Mouse (Mus musculus): ENCODE data around the gene Ncoa7. TPM values are rescaled to one million over a fixed set of nuclear protein-coding genes. Genes with fewer than 3 reads are reported as not detected.
"Not testable (repeated sequence)": the region's sequence is repeated elsewhere in the genome, so short reads cannot be mapped to it uniquely, and the experiment has no call there.

Gene Ncoa7
- polyA plus RNA-seq, 1 experiment from 2014 or later = 14.6 TPM

DNA sequence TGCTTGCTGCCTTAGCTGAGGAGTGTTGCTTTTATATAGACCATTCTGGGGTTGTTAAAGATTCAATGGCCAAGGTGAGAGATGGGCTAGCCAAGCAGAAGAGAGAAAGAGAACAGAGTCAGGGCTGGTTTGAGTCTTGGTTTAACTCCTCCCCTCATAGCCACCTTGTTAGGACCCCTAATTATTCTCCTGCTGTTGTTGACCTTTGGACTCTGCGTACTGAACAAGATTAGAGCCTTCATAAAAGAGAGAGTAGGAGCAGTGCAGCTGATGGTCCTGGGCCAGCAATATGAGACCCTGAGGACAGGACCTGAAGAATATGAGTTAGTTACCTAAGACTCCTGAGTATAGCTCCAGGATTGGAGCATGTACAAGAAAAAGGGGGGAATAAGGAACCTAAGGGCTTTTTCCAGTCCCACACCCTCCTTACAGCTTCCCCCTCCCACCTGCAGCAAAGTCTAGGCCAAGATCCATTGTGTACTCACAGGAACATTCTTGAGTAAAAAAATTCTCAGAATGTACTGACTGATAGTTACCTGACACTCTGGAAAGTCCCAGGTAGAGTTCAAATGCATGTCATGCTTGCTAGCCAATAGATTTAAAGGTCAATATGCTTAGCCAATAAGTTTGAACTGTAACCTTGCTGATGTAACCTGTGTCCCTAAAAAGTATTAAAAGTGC is 166.5 kb downstream of the Ncoa7 start:
- H3K27ac ChIP-seq; H3K9ac ChIP-seq; H3K4me3 ChIP-seq; H3K9me3 ChIP-seq; H3K27me3 ChIP-seq; H3K4me2 ChIP-seq (replicated peaks); H3K36me3 ChIP-seq; ATAC-seq (ENCODE audit: insufficient number of reproducible peaks, insufficient read depth, low FRiP score, low TSS enrichment); H3K4me1 ChIP-seq: not testable (repeated sequence)
- 65% methylated on average over 1 of the region's 1 CpGs for WGBS

DNA sequence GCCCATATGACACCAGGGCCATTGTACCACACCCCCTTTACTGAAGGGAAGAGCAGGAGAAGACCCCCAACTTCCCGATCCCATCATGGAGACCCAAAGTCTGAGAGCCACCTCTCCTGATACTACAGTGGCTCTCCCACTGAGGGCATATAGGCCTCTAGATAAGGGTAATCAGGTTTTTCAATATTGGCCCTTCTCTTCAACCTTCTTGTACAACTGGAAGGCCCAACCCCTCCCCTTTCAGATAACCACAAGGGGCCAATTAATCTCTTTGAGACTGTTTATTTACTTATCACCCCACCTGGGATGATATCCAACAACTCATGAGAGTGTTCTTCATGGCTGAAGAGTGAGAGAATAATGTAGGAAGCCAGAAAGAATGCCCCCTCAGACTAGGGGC is 170.4 kb downstream of the Ncoa7 start:
- H3K4me3 ChIP-seq = no peak overlapping the region
- H3K36me3 ChIP-seq = no peaks in the 10 kb centered on the region
- H3K27ac ChIP-seq = no peak overlapping the region
- H3K4me1 ChIP-seq = no peaks in the 10 kb centered on the region
- no peak for ATAC-seq (ENCODE audit: insufficient number of reproducible peaks, insufficient read depth, low FRiP score, low TSS enrichment)
- H3K9me3 ChIP-seq = no peaks in the 10 kb centered on the region
- no peak overlapping the region for H3K9ac ChIP-seq
- 96% methylated on average over 1 of the region's 1 CpGs for WGBS
- H3K4me2 ChIP-seq (replicated peaks) = no peak overlapping the region
- no peaks in the 10 kb centered on the region for H3K27me3 ChIP-seq

DNA sequence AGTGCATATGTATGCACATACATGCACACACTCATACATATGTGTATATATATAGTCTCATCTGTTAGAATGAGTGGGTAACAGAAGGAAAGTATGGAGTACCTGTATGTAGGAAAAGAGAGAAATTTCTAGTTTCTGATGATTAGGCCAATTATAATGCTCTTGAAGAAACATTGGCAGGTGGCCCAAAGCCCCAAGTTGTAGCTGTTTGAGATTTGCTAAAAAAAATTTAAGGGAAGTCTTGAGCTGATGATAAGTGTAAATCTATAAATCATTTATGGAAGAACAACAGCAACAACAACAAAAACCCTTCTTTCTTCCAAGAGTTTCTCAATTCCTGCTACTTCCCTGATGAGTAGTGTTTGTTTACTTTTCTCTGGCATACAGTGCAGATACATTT is 173.1 kb downstream of the Ncoa7 start:
- no peaks in the 10 kb centered on the region for H3K4me1 ChIP-seq
- H3K9me3 ChIP-seq = no peaks in the 10 kb centered on the region
- no peak overlapping the region for H3K4me3 ChIP-seq
- no peaks in the 10 kb centered on the region for H3K27me3 ChIP-seq
- no peak for ATAC-seq (ENCODE audit: insufficient number of reproducible peaks, insufficient read depth, low FRiP score, low TSS enrichment)
- H3K4me2 ChIP-seq (replicated peaks) = no peak overlapping the region
- no peak overlapping the region for H3K27ac ChIP-seq
- H3K36me3 ChIP-seq = no peaks in the 10 kb centered on the region
- no peak overlapping the region for H3K9ac ChIP-seq

DNA sequence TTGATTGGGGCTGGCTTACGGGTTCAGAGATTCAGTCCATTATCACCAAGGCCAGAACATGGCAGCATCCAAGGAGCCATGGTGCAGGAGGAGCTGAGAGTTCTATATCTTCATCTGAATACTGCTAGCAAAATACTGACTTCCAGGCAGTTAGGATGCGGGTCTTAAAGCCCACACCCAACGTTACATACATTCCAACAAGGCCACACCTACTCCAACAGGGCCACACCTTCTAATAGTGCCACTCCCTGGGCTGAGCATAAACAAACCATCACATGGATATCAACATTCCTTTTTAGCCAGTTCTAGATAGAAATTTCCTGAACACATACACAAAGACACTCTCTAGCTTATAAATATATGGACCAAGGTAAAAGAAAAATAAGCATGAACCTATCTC is 173.6 kb downstream of the Ncoa7 start, which contains the start of gene Hint3:
Gene Hint3 (minus strand): TSS at position 120 of the 400 bp plus-strand sequence.
- Histone ChIP-seq H3K27ac (no peak within 1 kb of the TSS), H3K4me1 (no peaks in the 10 kb centered on the region), H3K9ac (no peak within 1 kb of the TSS), H3K4me2 (replicated peaks) (no peak within 1 kb of the TSS), H3K27me3 (no peaks in the 10 kb centered on the region), H3K36me3 (no peaks in the 10 kb centered on the region), H3K4me3 (no peak within 1 kb of the TSS), H3K9me3 (no peaks in the 10 kb centered on the region)
- 83% methylated on average over 3 of the region's 3 CpGs for WGBS
- no peak for ATAC-seq (ENCODE audit: insufficient number of reproducible peaks, insufficient read depth, low FRiP score, low TSS enrichment)

DNA sequence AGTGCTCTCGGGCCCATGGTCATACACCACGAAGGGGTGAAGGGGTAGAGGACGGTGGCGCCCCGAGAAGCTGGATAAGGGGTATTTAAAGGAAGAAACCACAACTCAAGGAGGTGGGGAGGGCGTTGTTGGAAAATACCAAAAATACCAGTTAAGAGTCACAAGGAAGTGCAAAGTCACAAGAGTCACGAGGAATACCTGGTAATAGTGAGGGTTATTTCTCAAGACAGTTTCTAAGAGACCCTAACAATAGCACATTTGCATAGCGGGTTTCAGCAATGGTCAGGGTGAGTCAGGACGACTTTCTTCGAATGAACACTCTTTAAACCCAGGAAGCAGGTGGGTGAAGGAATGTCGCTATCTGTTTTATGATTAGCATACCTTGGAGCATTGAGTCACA is 174.7 kb downstream of the Ncoa7 start:
- 88% methylated on average over 11 of the region's 11 CpGs for whole genome bisulfite sequencing

DNA sequence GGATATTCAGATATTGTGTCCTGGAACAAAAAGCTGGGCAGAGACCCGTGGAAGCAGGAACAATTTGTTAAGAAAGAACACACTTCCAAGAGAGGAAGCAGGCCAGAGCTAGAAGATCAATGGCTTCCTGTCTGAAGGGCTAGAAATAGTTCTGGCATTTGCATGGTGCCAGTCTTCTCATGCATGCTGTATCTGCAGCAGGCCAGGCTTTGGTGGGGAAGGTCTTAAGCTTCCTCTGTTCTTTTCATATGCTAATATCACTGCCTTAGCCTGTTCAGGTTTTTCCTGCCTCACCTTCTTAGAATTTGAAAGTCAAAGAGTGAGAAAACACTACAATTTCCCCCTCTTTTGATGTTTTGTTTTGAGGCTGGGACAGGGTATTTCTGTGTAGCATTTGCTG is 175.6 kb downstream of the Ncoa7 start:
- Histone ChIP-seq H3K9me3 (no peaks in the 10 kb centered on the region), H3K9ac (no peak overlapping the region), H3K4me2 (replicated peaks) (no peak overlapping the region), H3K4me3 (no peak overlapping the region), H3K4me1 (no peaks in the 10 kb centered on the region), H3K27ac (no peak overlapping the region), H3K36me3 (no peaks in the 10 kb centered on the region), H3K27me3 (no peaks in the 10 kb centered on the region)
- 36% methylated on average over 1 of the region's 1 CpGs for WGBS
- no peak for ATAC-seq (ENCODE audit: insufficient number of reproducible peaks, insufficient read depth, low FRiP score, low TSS enrichment)

More for the DNA sequence above, 174.7 kb downstream of the Ncoa7 start:
- H3K4me2 ChIP-seq (replicated peaks); ATAC-seq (ENCODE audit: insufficient number of reproducible peaks, insufficient read depth, low FRiP score, low TSS enrichment); H3K9ac ChIP-seq; H3K4me3 ChIP-seq; H3K9me3 ChIP-seq; H3K27me3 ChIP-seq; H3K36me3 ChIP-seq; H3K27ac ChIP-seq; H3K4me1 ChIP-seq: not testable (repeated sequence)

DNA sequence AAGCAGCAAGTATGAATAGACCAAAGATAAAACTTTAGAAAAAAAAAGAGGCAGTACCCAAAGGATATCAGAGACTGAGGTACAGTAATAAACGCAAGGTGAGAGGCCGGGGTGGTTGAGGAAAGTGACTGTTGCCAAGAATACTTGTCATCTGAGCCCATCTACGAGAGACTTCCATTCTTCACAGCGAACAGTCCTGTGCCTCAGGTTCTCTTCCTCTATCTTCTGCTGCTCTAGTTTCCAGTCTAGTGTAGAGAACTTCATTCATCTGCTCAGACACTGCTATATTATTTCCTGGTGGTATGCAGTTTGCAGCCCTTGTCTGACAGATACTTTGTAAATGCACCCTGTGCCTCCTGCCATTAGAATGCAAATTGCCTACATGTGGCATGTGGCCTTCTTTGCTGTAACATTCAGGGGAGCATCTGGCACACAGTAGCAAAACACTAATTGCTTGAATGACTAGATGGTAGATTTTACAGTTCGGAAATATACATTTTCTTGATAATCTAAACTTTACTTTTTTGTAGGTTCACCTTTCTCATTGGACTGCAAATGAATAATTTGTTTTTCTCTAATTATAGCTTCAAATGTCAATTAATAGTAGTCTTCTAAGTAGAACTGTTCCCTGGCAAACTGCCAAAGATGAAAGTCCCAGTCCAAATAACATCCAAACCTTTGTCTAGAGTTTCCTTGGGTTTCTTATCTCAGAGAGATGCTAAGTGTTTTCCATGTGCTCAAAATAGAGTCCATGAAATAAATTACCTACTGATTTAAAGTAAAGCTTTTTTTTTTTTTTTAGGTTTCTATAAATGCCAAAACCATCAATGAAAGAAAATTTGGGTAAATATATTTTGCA is 178.7 kb downstream of the Ncoa7 start:
- no peaks in the 10 kb centered on the region for H3K27me3 ChIP-seq
- no peaks in the 10 kb centered on the region for H3K9me3 ChIP-seq
- 55% methylated on average over 5 of the region's 5 CpGs for WGBS
- no peak overlapping the region for H3K4me2 ChIP-seq (replicated peaks)
- H3K4me1 ChIP-seq = no peaks in the 10 kb centered on the region
- no peaks in the 10 kb centered on the region for H3K36me3 ChIP-seq
- no peak overlapping the region for H3K27ac ChIP-seq
- H3K9ac ChIP-seq = no peak overlapping the region
- no peak for ATAC-seq (ENCODE audit: insufficient number of reproducible peaks, insufficient read depth, low FRiP score, low TSS enrichment)
- no peak overlapping the region for H3K4me3 ChIP-seq

DNA sequence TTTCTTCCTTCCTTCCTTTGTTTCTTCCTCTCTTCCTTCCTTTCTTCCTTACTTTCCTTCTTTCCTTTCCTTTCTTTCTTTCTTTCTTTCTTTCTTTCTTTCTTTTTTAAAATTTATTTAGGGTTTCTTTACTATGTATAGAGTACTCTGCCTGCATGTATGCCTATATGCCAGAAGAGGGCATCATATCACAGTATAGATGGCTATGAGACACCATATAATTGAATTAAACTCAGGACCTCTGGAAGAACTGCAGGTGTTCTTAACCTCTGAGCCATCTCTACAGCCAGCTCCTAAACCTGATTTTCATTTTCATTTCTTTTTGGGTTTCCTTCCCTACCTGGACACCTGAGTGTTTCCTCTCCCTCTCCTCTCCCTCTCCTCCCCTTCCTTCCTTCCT is 180.2 kb downstream of the Ncoa7 start:
- ATAC-seq (ENCODE audit: insufficient number of reproducible peaks, insufficient read depth, low FRiP score, low TSS enrichment) = no peak
- H3K27ac ChIP-seq = no peak overlapping the region
- H3K9ac ChIP-seq = no peak overlapping the region
- H3K4me1 ChIP-seq = no peaks in the 10 kb centered on the region
- no peaks in the 10 kb centered on the region for H3K36me3 ChIP-seq
- no peaks in the 10 kb centered on the region for H3K27me3 ChIP-seq
- H3K9me3 ChIP-seq = no peaks in the 10 kb centered on the region
- no peak overlapping the region for H3K4me2 ChIP-seq (replicated peaks)
- no peak overlapping the region for H3K4me3 ChIP-seq

DNA sequence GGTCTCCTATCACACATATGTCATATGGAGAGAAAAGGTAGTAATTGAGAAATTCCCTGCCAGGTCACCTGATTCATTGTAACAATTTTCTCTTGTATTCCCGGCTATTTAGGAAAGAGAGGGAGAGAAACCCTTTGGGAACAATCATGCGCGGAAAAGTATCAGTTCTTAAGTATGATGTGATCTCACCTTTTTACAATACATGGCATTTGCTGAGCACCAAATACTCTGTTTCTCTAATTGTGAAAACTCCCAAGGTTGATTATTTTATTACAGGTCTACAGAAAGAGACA is 184.3 kb downstream of the Ncoa7 start:
- no peaks in the 10 kb centered on the region for H3K36me3 ChIP-seq
- H3K4me3 ChIP-seq = peak overlapping the region; percentile 63
- no peak for ATAC-seq (ENCODE audit: insufficient number of reproducible peaks, insufficient read depth, low FRiP score, low TSS enrichment)
- WGBS = 33% methylated on average over 3 of the region's 3 CpGs
- no peaks in the 10 kb centered on the region for H3K9me3 ChIP-seq
- H3K27ac ChIP-seq = no peak overlapping the region
- H3K4me2 ChIP-seq (replicated peaks) = peak overlapping the region; percentile 76
- H3K4me1 ChIP-seq = 0 out of 2 replicates have a peak, but pooled peaks cover 3% of the 10 kb centered on the region
- H3K27me3 ChIP-seq = no peaks in the 10 kb centered on the region
- 0 out of 2 replicates have a peak overlapping the region, but pooled peaks have one; percentile 60 for H3K9ac ChIP-seq

DNA sequence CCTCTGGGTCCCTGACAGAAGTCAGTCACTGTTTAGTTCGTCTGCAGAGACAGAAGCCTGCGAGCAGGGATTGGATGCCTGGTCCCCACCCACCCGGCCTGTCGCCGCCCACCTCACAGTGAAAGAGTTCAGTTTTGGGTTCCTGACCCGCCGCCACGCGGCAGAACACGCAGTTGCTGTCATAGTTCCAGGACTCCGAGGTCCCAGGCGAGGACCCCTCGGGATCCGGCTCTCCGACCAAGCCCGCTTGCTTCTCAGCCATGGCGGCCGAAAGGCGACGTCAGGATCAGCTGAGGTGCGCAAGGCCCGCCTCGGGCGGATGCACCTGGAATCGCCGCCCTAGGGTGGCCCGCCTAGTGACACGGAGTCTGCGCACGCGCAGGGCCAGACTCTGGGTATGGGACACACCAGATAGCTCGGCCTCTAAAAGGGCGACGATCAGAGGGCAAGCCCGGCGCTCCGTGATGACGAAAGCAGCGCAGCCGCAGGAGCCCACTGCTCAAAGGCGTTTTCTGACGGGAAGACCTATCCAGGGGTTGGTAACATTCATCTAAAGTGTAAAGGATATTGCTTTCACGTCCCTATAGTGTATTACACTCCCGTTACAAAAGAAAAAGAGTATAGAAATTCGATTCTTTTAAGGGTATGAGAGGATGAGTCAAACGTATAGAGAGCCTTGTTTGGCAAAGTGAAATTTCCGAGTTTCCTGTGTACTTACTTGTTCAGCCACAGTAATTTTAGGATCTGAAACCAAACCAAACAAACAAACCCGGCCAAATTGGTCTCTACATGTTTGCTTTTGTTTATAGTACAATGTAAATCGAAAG is 184.8 kb downstream of the Ncoa7 start:
- H3K4me3 ChIP-seq = peak overlapping the region; percentile 63
- peak overlapping the region; percentile 60 for H3K9ac ChIP-seq
- peak; percentile 100 for ATAC-seq (ENCODE audit: insufficient number of reproducible peaks, insufficient read depth, low FRiP score, low TSS enrichment)
- no peaks in the 10 kb centered on the region for H3K27me3 ChIP-seq
- H3K36me3 ChIP-seq = no peaks in the 10 kb centered on the region
- H3K9me3 ChIP-seq = no peaks in the 10 kb centered on the region
- peak overlapping the region; percentile 76 for H3K4me2 ChIP-seq (replicated peaks)
- 2% methylated on average over 49 of the region's 49 CpGs for WGBS
- H3K27ac ChIP-seq = peak overlapping the region; percentile 89
- H3K4me1 ChIP-seq = 0 out of 2 replicates have a peak, but pooled peaks cover 3% of the 10 kb centered on the region

DNA sequence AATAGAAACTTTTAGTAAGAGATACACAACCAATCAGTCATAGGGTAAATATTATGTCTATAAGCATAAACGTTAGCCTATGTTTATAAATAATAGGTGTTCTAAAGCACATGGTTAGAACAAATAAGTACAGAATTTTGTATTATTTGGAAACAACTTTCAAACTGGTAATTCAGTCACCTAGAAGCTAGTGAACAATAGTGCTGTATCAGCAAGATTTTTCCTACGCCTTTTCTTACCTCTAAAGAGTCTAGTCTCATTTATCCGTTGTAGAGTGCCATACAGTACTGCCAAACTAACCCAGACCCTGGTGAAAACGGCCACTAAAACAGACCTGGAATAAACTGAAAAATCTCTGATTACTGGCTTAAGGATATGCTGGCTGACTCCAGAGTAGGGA is 190.1 kb downstream of the Ncoa7 start:
- 78% methylated on average over 4 of the region's 4 CpGs for WGBS

More for the DNA sequence above, 190.1 kb downstream of the Ncoa7 start:
- no peak overlapping the region for H3K27ac ChIP-seq
- H3K36me3 ChIP-seq = no peaks in the 10 kb centered on the region
- H3K4me3 ChIP-seq = no peak overlapping the region
- H3K9ac ChIP-seq = no peak overlapping the region
- no peak overlapping the region for H3K4me2 ChIP-seq (replicated peaks)
- H3K4me1 ChIP-seq = 0 out of 2 replicates have a peak, but pooled peaks cover 3% of the 10 kb centered on the region
- no peaks in the 10 kb centered on the region for H3K27me3 ChIP-seq
- no peaks in the 10 kb centered on the region for H3K9me3 ChIP-seq
- no peak for ATAC-seq (ENCODE audit: insufficient number of reproducible peaks, insufficient read depth, low FRiP score, low TSS enrichment)

Data from embryonic facial prominence, embryonic 12.5 days (tissue).